Mouse (Mus musculus) small intestine, adult 2 months (tissue): ENCODE measurements around the gene Skap2. TPM values are rescaled to one million over a fixed set of nuclear protein-coding genes. Genes with fewer than 3 reads are reported as not detected.

Source experiments
- H3K27ac ChIP-seq: fragments of 200-500 bp; 2 replicates; pipeline ENCODE4 v1.5.1; 2012; ENCODE audit warnings: low read depth, low read length, control low read depth, inconsistent platforms; ENCODE audit not compliant: insufficient read depth
- H3K27me3 ChIP-seq: fragments of 200-500 bp; 2 replicates; pipeline ENCODE4 v1.6.1; 2012; ENCODE audit warnings: mild to moderate bottlenecking, moderate library complexity, low read length, inconsistent platforms; ENCODE audit not compliant: control insufficient read depth, insufficient read depth
- H3K36me3 ChIP-seq: fragments of 200-500 bp; 2 replicates; pipeline ENCODE4 v1.6.1; 2012; ENCODE audit warnings: mild to moderate bottlenecking, low read length, control low read depth, inconsistent platforms; ENCODE audit not compliant: control insufficient read depth, insufficient read depth
- H3K4me1 ChIP-seq: fragments of 200-500 bp; 2 replicates; pipeline ENCODE4 v1.6.1; 2012; ENCODE audit warnings: low read length, inconsistent platforms, mixed read lengths; ENCODE audit not compliant: control insufficient read depth, insufficient read depth, insufficient read length
- H3K4me3 ChIP-seq: fragments of 200-500 bp; 2 replicates; pipeline ENCODE4 v1.5.1; 2012; ENCODE audit warnings: low read depth, mild to moderate bottlenecking, control low read depth, inconsistent platforms, low read length, moderate library complexity
- CTCF ChIP-seq: fragments of 200-500 bp; IDR thresholded peaks from 2 replicates; pipeline ENCODE4 v1.5.1; 2012; ENCODE audit warnings: low read depth, mild to moderate bottlenecking, control low read depth, inconsistent platforms, low read length, moderate library complexity, mixed read lengths; ENCODE audit not compliant: insufficient replicate concordance, insufficient read length; ENCODE audit errors: extremely low read depth
- POLR2A ChIP-seq: fragments of 200-500 bp; IDR thresholded peaks from 2 replicates; pipeline ENCODE4 v1.6.1; 2012; ENCODE audit warnings: low read depth, mild to moderate bottlenecking, control low read depth, inconsistent platforms, low read length, moderate library complexity
- WGBS: fragments of 180-500 bp; shearing (Covaris S2); methylation state at CpG from one replicate; pipeline ENCODE4 v1.1.7; 2018; 5-methylcytosine and 5-hydroxymethylcytosine counted together
- polyA plus RNA-seq: library from polyadenylated mRNA; depleted of rRNA; stranded (reverse); fragments of >200 nt; gene quantifications from 2 replicates; pipeline ENCODE4 v1.2.3, GENCODE M21; 2012; rRNA removed

The Skap2 gene
- polyA plus RNA-seq, result 2.7 and 6.5 TPM in 2 replicates

GRCm38 (mm10) chr6:52012409-52013244, at the start of gene Skap2:
TSS of gene Skap2 (minus strand) at chr6:52012549.
- Histone ChIP-seq H3K27me3 (no peaks in the 10 kb centered on the region), H3K27ac (peak within 1 kb of the TSS; percentile 73), H3K36me3 (no peaks in the 10 kb centered on the region), H3K4me1 (no peaks in the 10 kb centered on the region), H3K4me3 (peak within 1 kb of the TSS; percentile 84)
- under 1% methylated on average over 51 of the region's 51 CpGs for WGBS
- 0 out of 2 replicates have a peak, but pooled peaks have one; percentile 68 for TF ChIP-seq POLR2A
- no peak for TF ChIP-seq CTCF

- TF ChIP-seq POLR2A, result no peak
- TF ChIP-seq CTCF, result no peak
- Histone ChIP-seq H3K36me3 (no peaks in the 10 kb centered on the region), H3K27me3 (0 out of 2 replicates have a peak, but pooled peaks cover 2% of the 10 kb centered on the region), H3K4me1 (no peaks in the 10 kb centered on the region; the same call in 1 of the 2 replicates), H3K4me3 (no peak overlapping the region), H3K27ac (no peak overlapping the region)
- 55% methylated on average over 10 of the region's 10 CpGs for WGBS
Measured at GRCm38 (mm10) chr6:52058899-52059448, 46.6 kb upstream of the Skap2 start.

- no peaks in the 10 kb centered on the region for H3K36me3 ChIP-seq
- 0 out of 2 replicates have a peak, but pooled peaks cover 2% of the 10 kb centered on the region for H3K27me3 ChIP-seq
- H3K27ac ChIP-seq, result no peak overlapping the region
- TF ChIP-seq POLR2A, result no peak
- no peak for TF ChIP-seq CTCF
- no peaks in the 10 kb centered on the region for H3K4me1 ChIP-seq
- H3K4me3 ChIP-seq, result no peak overlapping the region
- WGBS, result 37% methylated on average over 5 of the region's 5 CpGs
Measured at GRCm38 (mm10) chr6:52058120-52058519, 45.8 kb upstream of the Skap2 start.

GRCm38 (mm10) chr6:52053567-52054561, 41.5 kb upstream of the Skap2 start:
- H3K27me3 ChIP-seq, result peaks cover 4% of the 10 kb centered on the region; the same call in 1 of the 2 replicates
- no peaks in the 10 kb centered on the region for H3K4me1 ChIP-seq
- no peak overlapping the region for H3K27ac ChIP-seq
- no peaks in the 10 kb centered on the region for H3K36me3 ChIP-seq
- no peak overlapping the region for H3K4me3 ChIP-seq
- 84% methylated on average over 15 of the region's 15 CpGs for WGBS
- TF ChIP-seq POLR2A (no peak), CTCF (no peak)

GRCm38 (mm10) chr6:52050062-52050461, 37.7 kb upstream of the Skap2 start:
- Histone ChIP-seq H3K4me3 (no peak overlapping the region), H3K4me1 (no peaks in the 10 kb centered on the region), H3K27ac (no peak overlapping the region), H3K36me3 (no peaks in the 10 kb centered on the region), H3K27me3 (peaks cover 4% of the 10 kb centered on the region; the same call in 1 of the 2 replicates)
- no peak for TF ChIP-seq POLR2A
- no peak for TF ChIP-seq CTCF
- WGBS, result 62% methylated on average over 12 of the region's 12 CpGs

GRCm38 (mm10) chr6:52045517-52045916, 33.2 kb upstream of the Skap2 start:
- 69% methylated on average over 5 of the region's 5 CpGs for WGBS

More at GRCm38 (mm10) chr6:52045517-52045916, 33.2 kb upstream of the Skap2 start:
- H3K27me3 ChIP-seq, result no peaks in the 10 kb centered on the region; the same call in 1 of the 2 replicates
- H3K27ac ChIP-seq, result no peak overlapping the region
- H3K36me3 ChIP-seq, result no peaks in the 10 kb centered on the region
- no peaks in the 10 kb centered on the region for H3K4me1 ChIP-seq
- TF ChIP-seq POLR2A (no peak), CTCF (peak; percentile 29; the same call in 1 of the 2 replicates)
- no peak overlapping the region for H3K4me3 ChIP-seq
